Mouse (Mus musculus): ENCODE measurements around the gene Vmn2r80. TPM values are rescaled to one million over a fixed set of nuclear protein-coding genes. Genes with fewer than 3 reads are reported as not detected.

The Vmn2r80 gene
- polyA plus RNA-seq, 2 experiments: not detected

GRCm38 (mm10) chr10:79222214-79222613 is 73.6 kb downstream of the Vmn2r80 start:
- no peak overlapping the region for H3K4me2 ChIP-seq (replicated peaks; ENCODE audit: low read depth, low read length, severe bottlenecking)
- DNase-seq (ENCODE audit: low spot score) (no peak), ATAC-seq (ENCODE audit: low FRiP score, low read depth) (no peak)
- TF ChIP-seq POLR2A (IDR thresholded peaks at IDR 0.05; ENCODE audit: borderline replicate concordance, extremely low read depth, insufficient read depth, insufficient read length): no peak
- no peaks in the 10 kb centered on the region for H3K36me3 ChIP-seq (ENCODE audit: control insufficient read depth, insufficient read depth, low read length)
- no peak overlapping the region for H3K9ac ChIP-seq (ENCODE audit: low read depth, low read length, severe bottlenecking)
- 66% methylated on average over 7 of the region's 7 CpGs for WGBS
- no peaks in the 10 kb centered on the region for H3K9me3 ChIP-seq (ENCODE audit: control insufficient read depth, low read length)
- no peaks in the 10 kb centered on the region for H3K4me1 ChIP-seq (ENCODE audit: control insufficient read depth, insufficient read depth, low read length)
- H3K27ac ChIP-seq (replicated peaks; ENCODE audit: low read depth, low read length): no peak overlapping the region
- no peak overlapping the region for H3K4me3 ChIP-seq (replicated peaks; ENCODE audit: low read length)
- H3K27me3 ChIP-seq (ENCODE audit: control insufficient read depth, insufficient read depth, low read length): no peaks in the 10 kb centered on the region

Other genes starting within 250 kb of the Vmn2r80 start
- gene Olfr1354, start 235.6 kb upstream of the Vmn2r80 start, polyA plus RNA-seq (2012; rRNA removed): not detected in 2 replicates
- gene Olfr1354, start 235.6 kb upstream of the Vmn2r80 start, polyA plus RNA-seq (2014; fragmentation: Nextera tagmentation; extraction: Ambion mirVana): not detected in 2 replicates
- gene Olfr8, start 198.1 kb upstream of the Vmn2r80 start, polyA plus RNA-seq (2012; rRNA removed): not detected in 2 replicates
- gene Olfr8, start 198.1 kb upstream of the Vmn2r80 start, polyA plus RNA-seq (2014; fragmentation: Nextera tagmentation; extraction: Ambion mirVana): not detected in 2 replicates
- gene Olfr1353, start 185.5 kb upstream of the Vmn2r80 start, polyA plus RNA-seq (2012; rRNA removed): not detected in 2 replicates
- not detected in 2 replicates for gene Olfr1353, start 185.5 kb upstream of the Vmn2r80 start, polyA plus RNA-seq (2014; fragmentation: Nextera tagmentation; extraction: Ambion mirVana)
- not detected in 2 replicates for gene Olfr1352, start 167.7 kb upstream of the Vmn2r80 start, polyA plus RNA-seq (2012; rRNA removed)
- gene Olfr1352, start 167.7 kb upstream of the Vmn2r80 start, polyA plus RNA-seq (2014; fragmentation: Nextera tagmentation; extraction: Ambion mirVana): not detected in 2 replicates
- gene Olfr1351, start 136.3 kb upstream of the Vmn2r80 start, polyA plus RNA-seq (2012; rRNA removed): not detected in 2 replicates
- not detected in 2 replicates for gene Olfr1351, start 136.3 kb upstream of the Vmn2r80 start, polyA plus RNA-seq (2014; fragmentation: Nextera tagmentation; extraction: Ambion mirVana)
- gene Olfr57, start 120.0 kb upstream of the Vmn2r80 start, polyA plus RNA-seq (2012; rRNA removed): not detected in 2 replicates
- not detected in 2 replicates for gene Olfr57, start 120.0 kb upstream of the Vmn2r80 start, polyA plus RNA-seq (2014; fragmentation: Nextera tagmentation; extraction: Ambion mirVana)
- 11.5 and 16.9 TPM in 2 replicates for gene 2610008E11Rik, start 51.2 kb upstream of the Vmn2r80 start, polyA plus RNA-seq (2012; rRNA removed)
- 31.4 and 39.7 TPM in 2 replicates for gene 2610008E11Rik, start 51.2 kb upstream of the Vmn2r80 start, polyA plus RNA-seq (2014; fragmentation: Nextera tagmentation; extraction: Ambion mirVana)
- not detected in 2 replicates for gene Vmn2r81, start 98.9 kb downstream of the Vmn2r80 start, polyA plus RNA-seq (2012; rRNA removed)
- gene Vmn2r81, start 98.9 kb downstream of the Vmn2r80 start, polyA plus RNA-seq (2014; fragmentation: Nextera tagmentation; extraction: Ambion mirVana): not detected in 2 replicates
- gene Vmn2r82, start 207.8 kb downstream of the Vmn2r80 start, polyA plus RNA-seq (2012; rRNA removed): not detected in 2 replicates
- not detected in 2 replicates for gene Vmn2r82, start 207.8 kb downstream of the Vmn2r80 start, polyA plus RNA-seq (2014; fragmentation: Nextera tagmentation; extraction: Ambion mirVana)

All from limb, embryonic 14.5 days (tissue).